Mouse (Mus musculus) kidney, embryonic 16.5 days (tissue): ENCODE data around the gene Olfr594. TPM values are rescaled to one million over a fixed set of nuclear protein-coding genes. Genes with fewer than 3 reads are reported as not detected.
"Not testable (repeated sequence)": the region's sequence is repeated elsewhere in the genome, so short reads cannot be mapped to it uniquely, and the experiment has no call there.

Source experiments
- ATAC-seq: fragments of 200-750 bp; cut with Nextera tagmentation; 2 replicates; pipeline ENCODE4 v1.8.0; 2017; ENCODE audit warnings: moderate TSS enrichment; ENCODE audit not compliant: low FRiP score, low TSS enrichment
- H3K27ac ChIP-seq: fragments of 300-500 bp; sonication (generic); 2 replicates; pipeline ENCODE4 v1.5.1; 2014; ENCODE audit warnings: low read length
- H3K27me3 ChIP-seq: fragments of 300-500 bp; sonication (generic); 2 replicates; pipeline ENCODE4 v1.6.1; 2014; ENCODE audit warnings: low read length, control low read depth, mixed read lengths; ENCODE audit not compliant: insufficient read depth
- H3K36me3 ChIP-seq: fragments of 300-500 bp; sonication (generic); 2 replicates; pipeline ENCODE4 v1.6.1; 2014; ENCODE audit warnings: low read length, control low read depth, mixed read lengths; ENCODE audit not compliant: insufficient read depth
- H3K4me1 ChIP-seq: fragments of 300-500 bp; sonication (generic); 2 replicates; pipeline ENCODE4 v1.6.1; 2014; ENCODE audit warnings: low read length, control low read depth, mixed read lengths; ENCODE audit not compliant: insufficient read depth
- H3K4me2 ChIP-seq: fragments of 300-500 bp; sonication (generic); replicated peaks from 2 replicates; pipeline ENCODE4 v1.6.1; 2014; ENCODE audit warnings: low read depth, low read length
- H3K4me3 ChIP-seq: fragments of 300-500 bp; sonication (generic); 2 replicates; pipeline ENCODE4 v1.5.1; 2014; ENCODE audit warnings: mild to moderate bottlenecking, low read length
- H3K9ac ChIP-seq: fragments of 300-500 bp; sonication (generic); replicated peaks from 2 replicates; pipeline ENCODE4 v1.6.1; 2014; ENCODE audit warnings: low read length
- H3K9me3 ChIP-seq: fragments of 300-500 bp; sonication (generic); 2 replicates; pipeline ENCODE4 v1.6.1; 2016; ENCODE audit warnings: low read length, control low read depth
- WGBS: fragments of 180-500 bp; shearing (Covaris S2); extraction: QIAGEN DNeasy Blood & Tissue Kit; methylation state at CpG from one replicate; pipeline ENCODE4 v1.1.7; 2014; 5-methylcytosine and 5-hydroxymethylcytosine counted together
- microRNA-seq: library from miRNA; unstranded; fragments of <30 nt; microRNA quantifications from one replicate; pipeline ENCODE4, GENCODE M21; 2016
- polyA plus RNA-seq: library from polyadenylated mRNA; unstranded; fragments of >200 nt; fragmentation: Nextera tagmentation; extraction: Ambion mirVana; gene quantifications from 2 replicates; pipeline ENCODE4 v1.2.1, GENCODE M21; 2015

The Olfr594 gene
- not detected in 2 replicates for polyA plus RNA-seq

DNA sequence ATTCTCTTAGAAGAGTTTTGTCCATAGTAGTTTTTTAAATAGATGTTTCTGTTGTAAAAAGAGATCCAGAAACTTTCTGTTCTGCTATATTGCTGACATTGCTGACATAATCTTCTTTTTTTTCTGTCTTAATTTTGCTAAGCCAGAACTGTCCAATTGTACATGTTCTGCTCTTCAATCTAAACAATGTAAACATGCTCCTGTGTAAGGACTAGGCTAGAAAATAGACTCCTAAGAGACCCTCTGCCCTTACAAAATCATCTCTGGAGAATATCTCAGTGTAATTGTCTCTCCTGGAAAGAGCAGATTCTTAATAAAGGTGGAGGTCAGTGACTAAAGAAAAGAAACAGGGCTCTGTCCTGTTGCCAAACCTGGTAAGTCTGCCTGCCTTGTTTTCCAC is at the start of gene Olfr594:
Gene Olfr594 (plus strand): TSS at position 301 of the 400 bp plus-strand sequence.
- H3K9ac ChIP-seq: no peak within 1 kb of the TSS
- no peaks in the 10 kb centered on the region for H3K9me3 ChIP-seq
- no peak within 1 kb of the TSS for H3K4me2 ChIP-seq
- H3K27ac ChIP-seq: no peak within 1 kb of the TSS
- H3K4me3 ChIP-seq: no peak within 1 kb of the TSS
- no peaks in the 10 kb centered on the region for H3K36me3 ChIP-seq
- no peaks in the 10 kb centered on the region for H3K27me3 ChIP-seq
- no peak for ATAC-seq
- no peaks in the 10 kb centered on the region for H3K4me1 ChIP-seq

DNA sequence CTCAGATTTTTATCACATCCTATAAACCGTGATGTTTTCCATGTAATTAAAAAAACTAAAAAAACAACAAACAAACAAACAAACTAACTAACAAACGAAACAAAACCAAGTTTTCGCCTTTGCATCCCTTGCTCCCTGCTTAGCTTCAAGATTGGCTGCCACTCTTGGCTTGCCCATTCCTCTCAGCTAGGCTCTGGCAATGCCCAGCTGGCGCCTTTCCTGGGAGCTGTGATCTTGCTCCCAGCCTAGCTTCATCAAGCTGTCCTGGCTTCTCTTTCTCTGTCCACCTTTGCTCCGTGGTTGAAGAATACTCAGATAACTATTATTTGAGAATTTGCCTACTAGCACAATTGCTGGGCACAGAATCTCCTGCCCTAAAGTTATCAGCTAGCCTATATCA is 47.1 kb upstream of the Olfr594 start:
- Histone ChIP-seq H3K4me1 (no peaks in the 10 kb centered on the region), H3K36me3 (no peaks in the 10 kb centered on the region), H3K9me3 (no peaks in the 10 kb centered on the region), H3K27ac (no peak overlapping the region), H3K4me3 (no peak overlapping the region), H3K4me2 (no peak overlapping the region), H3K9ac (no peak overlapping the region), H3K27me3 (no peaks in the 10 kb centered on the region)
- WGBS: 80% methylated on average over 5 of the region's 5 CpGs
- ATAC-seq: no peak

DNA sequence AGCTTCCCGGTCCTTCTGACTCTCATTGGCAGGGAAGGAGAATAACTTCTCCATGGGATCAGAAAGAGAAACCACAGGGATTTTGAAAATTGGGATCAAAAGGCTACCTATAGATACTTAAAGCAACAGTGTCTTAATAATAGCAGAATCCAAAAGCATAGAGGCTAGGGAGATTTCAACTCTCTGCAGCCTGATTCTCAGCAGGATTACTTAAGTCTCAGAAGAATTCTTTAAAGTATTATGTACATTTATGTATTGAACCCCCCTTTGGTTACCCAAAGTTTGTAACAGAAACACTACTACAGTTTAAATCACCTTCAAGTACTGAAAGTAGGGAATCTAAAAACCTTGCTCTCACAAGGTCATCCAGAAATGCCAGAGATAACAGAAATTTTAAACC is 38.6 kb upstream of the Olfr594 start, which contains the start of gene Olfr591:
Gene Olfr591 (minus strand): TSS at position 101 of the 400 bp plus-strand sequence.
- Histone ChIP-seq H3K4me3 (no peak within 1 kb of the TSS), H3K27me3 (no peaks in the 10 kb centered on the region), H3K27ac (no peak within 1 kb of the TSS), H3K36me3 (no peaks in the 10 kb centered on the region), H3K9ac (no peak within 1 kb of the TSS), H3K4me1 (no peaks in the 10 kb centered on the region), H3K4me2 (no peak within 1 kb of the TSS), H3K9me3 (peaks cover 5% of the 10 kb centered on the region; the same call in 1 of the 2 replicates)
- no peak for ATAC-seq
- WGBS: 88% methylated on average over 1 of the region's 1 CpGs

DNA sequence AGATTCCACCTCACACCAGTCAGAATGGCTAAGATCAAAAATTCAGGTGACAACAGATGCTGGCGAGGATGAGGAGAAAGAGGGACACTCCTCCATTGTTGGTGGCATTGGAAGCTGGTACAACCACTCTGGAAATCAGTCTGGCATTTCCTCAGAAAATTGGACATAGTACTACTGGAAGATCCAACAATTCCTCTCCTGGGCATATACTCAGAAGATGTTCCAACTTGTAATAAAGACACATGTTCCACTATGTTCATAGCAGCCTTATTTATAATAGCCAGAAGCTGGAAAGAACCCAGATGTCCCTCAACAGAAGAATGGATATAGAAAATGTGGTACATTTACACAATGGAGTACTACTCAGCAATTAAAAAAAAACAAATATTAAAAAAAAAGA is 32.3 kb upstream of the Olfr594 start, which contains the start of gene Olfr592:
Gene Olfr592 (plus strand): TSS at position 301 of the 400 bp plus-strand sequence.
- H3K4me2 ChIP-seq, H3K27me3 ChIP-seq, H3K9ac ChIP-seq, H3K36me3 ChIP-seq, H3K4me1 ChIP-seq, ATAC-seq, H3K9me3 ChIP-seq, H3K4me3 ChIP-seq, H3K27ac ChIP-seq: not testable (repeated sequence)
- WGBS: 86% methylated on average over 1 of the region's 1 CpGs

DNA sequence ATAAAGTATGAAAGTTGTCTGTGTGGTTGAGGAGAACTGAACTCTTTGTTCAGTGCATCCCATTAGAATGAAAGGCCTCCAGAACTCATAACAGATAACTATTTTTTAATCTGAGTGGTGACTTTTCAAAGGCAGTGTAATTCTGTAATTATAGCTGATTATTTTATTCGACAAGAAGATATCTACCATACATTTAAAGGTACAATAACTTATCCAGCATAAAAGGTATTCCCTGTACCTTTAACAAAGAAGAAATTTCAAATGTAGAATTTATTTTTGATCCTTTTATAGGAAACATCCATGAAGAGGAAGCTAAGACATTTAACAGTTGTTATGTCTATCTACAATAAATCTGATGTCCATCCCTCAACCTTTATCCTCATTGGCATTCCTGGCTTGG is 5.2 kb upstream of the Olfr594 start, which contains the start of gene Olfr593:
Gene Olfr593 (plus strand): TSS at position 301 of the 400 bp plus-strand sequence.
- no peaks in the 10 kb centered on the region for H3K9me3 ChIP-seq
- 77% methylated on average over 1 of the region's 1 CpGs for WGBS
- ATAC-seq: no peak
- no peaks in the 10 kb centered on the region for H3K4me1 ChIP-seq
- no peak within 1 kb of the TSS for H3K9ac ChIP-seq
- no peak within 1 kb of the TSS for H3K4me2 ChIP-seq
- H3K4me3 ChIP-seq: no peak within 1 kb of the TSS
- no peak within 1 kb of the TSS for H3K27ac ChIP-seq
- H3K27me3 ChIP-seq: no peaks in the 10 kb centered on the region
- no peaks in the 10 kb centered on the region for H3K36me3 ChIP-seq

DNA sequence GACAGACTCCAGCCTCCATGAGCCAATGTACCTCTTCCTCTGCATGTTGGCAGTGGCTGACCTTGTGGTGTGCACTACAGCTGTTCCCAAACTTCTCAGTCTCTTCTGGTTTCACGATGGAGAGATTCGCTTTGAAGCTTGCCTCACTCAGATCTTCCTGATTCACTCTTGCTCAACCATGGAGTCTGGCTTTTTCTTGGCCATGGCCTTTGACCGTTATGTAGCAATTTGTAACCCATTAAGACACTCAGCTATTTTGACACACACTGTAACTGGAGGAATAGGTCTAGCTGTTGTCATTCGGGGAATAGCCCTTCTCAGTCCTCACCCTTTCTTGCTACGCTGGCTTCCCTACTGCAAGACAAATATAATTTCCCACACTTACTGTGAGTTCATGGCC is 4.7 kb upstream of the Olfr594 start:
- WGBS: 86% methylated on average over 5 of the region's 5 CpGs
- not testable (repeated sequence) for H3K27me3 ChIP-seq, H3K4me2 ChIP-seq, H3K9ac ChIP-seq, H3K27ac ChIP-seq, H3K4me3 ChIP-seq, H3K4me1 ChIP-seq, H3K9me3 ChIP-seq, H3K36me3 ChIP-seq, ATAC-seq

DNA sequence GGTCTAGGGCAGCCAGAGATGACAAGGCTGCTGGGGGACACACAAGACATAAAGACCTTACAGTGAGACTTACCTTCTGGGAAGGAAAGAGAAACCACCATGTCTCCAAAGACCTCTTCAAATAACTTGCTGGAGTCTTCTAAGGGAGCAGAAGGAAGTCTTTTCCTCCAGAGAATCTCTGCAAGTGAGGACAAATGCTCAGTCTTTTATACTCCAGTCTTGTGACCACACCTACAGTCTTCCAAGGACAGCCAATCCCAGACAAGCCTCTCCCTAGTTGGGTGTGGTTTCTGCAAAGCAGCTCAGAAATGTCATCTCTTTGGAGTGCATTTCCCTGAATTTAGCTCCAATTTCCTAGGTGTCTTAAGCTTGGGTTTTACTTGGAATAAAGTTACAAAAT is 35.6 kb downstream of the Olfr594 start, which contains the start of gene Usp17ld:
Gene Usp17ld (minus strand): TSS at position 101 of the 400 bp plus-strand sequence.
- H3K27me3 ChIP-seq, ATAC-seq: not testable (repeated sequence)

More for the DNA sequence above, 35.6 kb downstream of the Olfr594 start, which contains the start of gene Usp17ld:
- not testable (repeated sequence) for H3K36me3 ChIP-seq, H3K9me3 ChIP-seq, H3K4me1 ChIP-seq, H3K27ac ChIP-seq, H3K4me2 ChIP-seq, H3K4me3 ChIP-seq, H3K9ac ChIP-seq

Small RNA genes within 50 kb of the gene (microRNA-seq; reads per million reads assigned to microRNA genes)
- not detected for gene Gm23550
- gene Gm25171: not detected

Other genes starting within 250 kb of the Olfr594 start
- gene Olfr577, start 241.1 kb upstream of the Olfr594 start, polyA plus RNA-seq: not detected in 2 replicates
- not detected in 2 replicates for gene Olfr578, start 227.7 kb upstream of the Olfr594 start, polyA plus RNA-seq
- gene Olfr582, start 179.0 kb upstream of the Olfr594 start, polyA plus RNA-seq: not detected in 2 replicates
- gene Olfr583, start 165.7 kb upstream of the Olfr594 start, polyA plus RNA-seq: not detected in 2 replicates
- gene Olfr584, start 135.1 kb upstream of the Olfr594 start, polyA plus RNA-seq: not detected in 2 replicates
- gene Olfr585, start 119.3 kb upstream of the Olfr594 start, polyA plus RNA-seq: not detected in 2 replicates
- not detected in 2 replicates for gene Olfr586, start 91.4 kb upstream of the Olfr594 start, polyA plus RNA-seq
- gene Olfr588-ps1, start 76.1 kb upstream of the Olfr594 start, polyA plus RNA-seq: not detected in 2 replicates
- gene Olfr589, start 60.6 kb upstream of the Olfr594 start, polyA plus RNA-seq: not detected in 2 replicates
- gene Olfr591, start 38.7 kb upstream of the Olfr594 start, polyA plus RNA-seq: not detected in 2 replicates
- gene Olfr592, start 32.2 kb upstream of the Olfr594 start, polyA plus RNA-seq: not detected in 2 replicates
- not detected in 2 replicates for gene Olfr593, start 5.1 kb upstream of the Olfr594 start, polyA plus RNA-seq
- not detected in 2 replicates for gene Usp17ld, start 35.5 kb downstream of the Olfr594 start, polyA plus RNA-seq
- gene Olfr596, start 88.7 kb downstream of the Olfr594 start, polyA plus RNA-seq: not detected in 2 replicates
- not detected in 2 replicates for gene Olfr597, start 99.3 kb downstream of the Olfr594 start, polyA plus RNA-seq
- not detected in 2 replicates for gene Olfr598, start 106.6 kb downstream of the Olfr594 start, polyA plus RNA-seq
- gene Olfr599, start 118.9 kb downstream of the Olfr594 start, polyA plus RNA-seq: not detected in 2 replicates
- gene Olfr600, start 132.7 kb downstream of the Olfr594 start, polyA plus RNA-seq: not detected in 2 replicates
- gene Olfr601, start 145.7 kb downstream of the Olfr594 start, polyA plus RNA-seq: not detected in 2 replicates
- gene Olfr603, start 169.2 kb downstream of the Olfr594 start, polyA plus RNA-seq: not detected in 2 replicates
- gene Usp17lc, start 198.1 kb downstream of the Olfr594 start, polyA plus RNA-seq: not detected in 2 replicates
- gene Olfr605, start 228.4 kb downstream of the Olfr594 start, polyA plus RNA-seq: not detected in 2 replicates
- gene Olfr606, start 232.1 kb downstream of the Olfr594 start, polyA plus RNA-seq: not detected in 2 replicates
- gene Olfr607, start 247.2 kb downstream of the Olfr594 start, polyA plus RNA-seq: not detected in 2 replicates